Mouse (Mus musculus) C2C12 (cell line): Measurements from ENCODE around the gene Cfap97d2.

Experiments
- CTCF ChIP-seq: IDR thresholded peaks from one replicate; pipeline ENCODE4 v1.5.1; 2011; ENCODE audit not compliant: control insufficient read depth, insufficient read depth, insufficient read length
- MAX ChIP-seq: IDR thresholded peaks from one replicate; pipeline ENCODE4 v1.6.1; 2011; ENCODE audit warnings: mild to moderate bottlenecking, control low read depth

GRCm38 (mm10) chr8:13789606-13790005, 83.9 kb downstream of the Cfap97d2 start:
- TF ChIP-seq CTCF, result no peak
- TF ChIP-seq MAX, result no peak
